Mouse (Mus musculus) lung, postnatal 0 days (tissue): ENCODE measurements around the gene Muc4.

Source experiments
- CTCF ChIP-seq: IDR thresholded peaks from 2 replicates; pipeline ENCODE4 v1.5.1; 2016; ENCODE audit warnings: antibody characterized with exemption, mild to moderate bottlenecking
- EP300 ChIP-seq: IDR thresholded peaks from 2 replicates; pipeline ENCODE4 v1.6.1; 2016; ENCODE audit warnings: antibody characterized with exemption, mild to moderate bottlenecking, control low read depth

GRCm38 (mm10) chr16:32745852-32746251 lies 10.2 kb downstream of the Muc4 start:
- peak; percentile 23; the same call in 1 of the 2 replicates for TF ChIP-seq EP300
- TF ChIP-seq CTCF: no peak
